Mouse (Mus musculus) stomach, embryonic 14.5 days (tissue): ENCODE data around the gene Cpn1. TPM values are rescaled to one million over a fixed set of nuclear protein-coding genes. Genes with fewer than 3 reads are reported as not detected.

ENCODE experiments used
- ATAC-seq: fragments of 200-750 bp; cut with Nextera tagmentation; 2 replicates; pipeline ENCODE4 v1.8.0; 2017; ENCODE audit warnings: low read depth, moderate TSS enrichment; ENCODE audit not compliant: insufficient number of reproducible peaks, insufficient read depth, low FRiP score
- H3K27ac ChIP-seq: fragments of 300-500 bp; sonication (generic); 2 replicates; pipeline ENCODE4 v1.5.1; 2014; ENCODE audit warnings: mild to moderate bottlenecking, low read length, moderate library complexity, mixed read lengths
- H3K27me3 ChIP-seq: fragments of 300-500 bp; sonication (generic); 2 replicates; pipeline ENCODE4 v1.6.1; 2014; ENCODE audit warnings: low read length, control low read depth, mixed read lengths; ENCODE audit not compliant: control insufficient read depth, insufficient read depth
- H3K36me3 ChIP-seq: fragments of 300-500 bp; sonication (generic); 2 replicates; pipeline ENCODE4 v1.6.1; 2014; ENCODE audit warnings: mild to moderate bottlenecking, control low read depth, low read length, moderate library complexity, mixed read lengths; ENCODE audit not compliant: control insufficient read depth, insufficient read depth
- H3K4me1 ChIP-seq: fragments of 300-500 bp; sonication (generic); 2 replicates; pipeline ENCODE4 v1.6.1; 2014; ENCODE audit warnings: low read length, control low read depth, mixed read lengths; ENCODE audit not compliant: control insufficient read depth, insufficient read depth
- H3K4me2 ChIP-seq: fragments of 300-500 bp; sonication (generic); replicated peaks from 2 replicates; pipeline ENCODE4 v1.6.1; 2014; ENCODE audit warnings: low read depth, low read length, control low read depth
- H3K4me3 ChIP-seq: fragments of 300-500 bp; sonication (generic); 2 replicates; pipeline ENCODE4 v1.5.1; 2014; ENCODE audit warnings: low read depth, low read length, control low read depth
- H3K9ac ChIP-seq: fragments of 300-500 bp; sonication (generic); replicated peaks from 2 replicates; pipeline ENCODE4 v1.6.1; 2014; ENCODE audit warnings: low read depth, mild to moderate bottlenecking, control low read depth, low read length, moderate library complexity, mixed read lengths
- H3K9me3 ChIP-seq: fragments of 300-500 bp; sonication (generic); 2 replicates; pipeline ENCODE4 v1.6.1; 2016; ENCODE audit warnings: low read depth, low read length, control low read depth; ENCODE audit not compliant: control insufficient read depth
- WGBS: fragments of 180-500 bp; shearing (Covaris S2); extraction: QIAGEN DNeasy Blood & Tissue Kit; methylation state at CpG from one replicate; pipeline ENCODE4 v1.1.7; 2014; 5-methylcytosine and 5-hydroxymethylcytosine counted together
- polyA plus RNA-seq: library from polyadenylated mRNA; unstranded; fragments of >200 nt; fragmentation: Nextera tagmentation; extraction: Ambion mirVana; gene quantifications from 2 replicates; pipeline ENCODE4 v1.2.1, GENCODE M21; 2014

Cpn1 gene
- polyA plus RNA-seq, 1 experiment from 2014 or later = 46.3 TPM

- H3K27ac ChIP-seq = no peak overlapping the region
- ATAC-seq = no peak
These were observed 35.1 kb upstream of the Cpn1 start for GRCm38 (mm10) chr19:44021502-44021901.

GRCm38 (mm10) chr19:44019739-44020138 is 33.4 kb upstream of the Cpn1 start:
- Histone ChIP-seq H3K9me3 (no peaks in the 10 kb centered on the region), H3K4me3 (no peak overlapping the region), H3K27me3 (no peaks in the 10 kb centered on the region), H3K4me2 (no peak overlapping the region), H3K9ac (no peak overlapping the region), H3K4me1 (peaks cover 4% of the 10 kb centered on the region; the same call in 1 of the 2 replicates), H3K27ac (no peak overlapping the region), H3K36me3 (no peaks in the 10 kb centered on the region)
- WGBS = 48% methylated on average over 7 of the region's 7 CpGs
- no peak for ATAC-seq

More at GRCm38 (mm10) chr19:44021502-44021901, 35.1 kb upstream of the Cpn1 start:
- no peaks in the 10 kb centered on the region for H3K27me3 ChIP-seq
- no peak overlapping the region for H3K9ac ChIP-seq
- WGBS = 81% methylated on average over 4 of the region's 4 CpGs
- H3K4me2 ChIP-seq = no peak overlapping the region
- peaks cover 4% of the 10 kb centered on the region; the same call in 1 of the 2 replicates for H3K4me1 ChIP-seq
- no peaks in the 10 kb centered on the region for H3K36me3 ChIP-seq
- no peak overlapping the region for H3K4me3 ChIP-seq
- H3K9me3 ChIP-seq = no peaks in the 10 kb centered on the region

GRCm38 (mm10) chr19:44013862-44014261 is 27.5 kb upstream of the Cpn1 start:
- no peaks in the 10 kb centered on the region for H3K27me3 ChIP-seq
- no peak overlapping the region for H3K4me3 ChIP-seq
- WGBS = 63% methylated on average over 6 of the region's 6 CpGs
- peak; percentile 89 for ATAC-seq
- no peak overlapping the region for H3K27ac ChIP-seq
- H3K36me3 ChIP-seq = no peaks in the 10 kb centered on the region
- no peaks in the 10 kb centered on the region for H3K9me3 ChIP-seq
- H3K4me1 ChIP-seq = peaks cover 4% of the 10 kb centered on the region; the same call in 1 of the 2 replicates
- H3K9ac ChIP-seq = no peak overlapping the region
- no peak overlapping the region for H3K4me2 ChIP-seq

GRCm38 (mm10) chr19:44008784-44009183 is 22.4 kb upstream of the Cpn1 start:
- Histone ChIP-seq H3K9ac (no peak overlapping the region), H3K27ac (no peak overlapping the region), H3K9me3 (no peaks in the 10 kb centered on the region), H3K4me1 (no peaks in the 10 kb centered on the region), H3K27me3 (no peaks in the 10 kb centered on the region), H3K4me2 (no peak overlapping the region), H3K36me3 (no peaks in the 10 kb centered on the region), H3K4me3 (no peak overlapping the region)
- WGBS = 26% methylated on average over 15 of the region's 15 CpGs
- no peak for ATAC-seq

GRCm38 (mm10) chr19:44007186-44007585 is 20.8 kb upstream of the Cpn1 start:
- 62% methylated on average over 12 of the region's 12 CpGs for WGBS
- H3K36me3 ChIP-seq = no peaks in the 10 kb centered on the region

DNA sequence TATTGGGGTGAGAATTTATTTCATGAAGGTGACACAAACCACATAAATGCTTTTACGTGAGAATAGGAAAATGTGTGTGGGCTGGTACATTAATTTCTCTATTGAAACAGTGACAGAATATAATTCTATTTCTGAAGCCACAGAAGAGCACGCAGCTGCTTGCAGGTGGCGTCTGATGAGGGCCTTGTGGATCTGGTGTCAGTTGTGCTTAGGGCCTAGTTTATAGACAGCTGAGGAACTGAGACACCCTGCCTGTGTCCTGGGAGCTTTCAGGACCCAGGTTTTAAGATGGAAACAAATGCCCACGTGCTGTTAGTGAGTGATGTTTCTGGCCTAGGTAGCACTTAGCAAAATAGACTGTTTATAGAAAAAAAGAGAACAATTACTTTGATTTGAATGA is 18.7 kb upstream of the Cpn1 start:
- Histone ChIP-seq H3K27me3 (no peaks in the 10 kb centered on the region), H3K4me2 (no peak overlapping the region), H3K9ac (no peak overlapping the region), H3K9me3 (no peaks in the 10 kb centered on the region), H3K27ac (no peak overlapping the region), H3K4me3 (no peak overlapping the region), H3K4me1 (no peaks in the 10 kb centered on the region), H3K36me3 (no peaks in the 10 kb centered on the region)
- 53% methylated on average over 4 of the region's 4 CpGs for WGBS
- no peak for ATAC-seq

More at GRCm38 (mm10) chr19:44007186-44007585, 20.8 kb upstream of the Cpn1 start:
- no peak overlapping the region for H3K4me2 ChIP-seq
- H3K27me3 ChIP-seq = no peaks in the 10 kb centered on the region
- H3K4me3 ChIP-seq = no peak overlapping the region
- no peaks in the 10 kb centered on the region for H3K9me3 ChIP-seq
- H3K4me1 ChIP-seq = no peaks in the 10 kb centered on the region
- no peak for ATAC-seq
- H3K27ac ChIP-seq = no peak overlapping the region
- no peak overlapping the region for H3K9ac ChIP-seq

- Histone ChIP-seq H3K4me1 (no peaks in the 10 kb centered on the region), H3K9ac (no peak overlapping the region), H3K27me3 (no peaks in the 10 kb centered on the region), H3K27ac (no peak overlapping the region), H3K4me2 (no peak overlapping the region), H3K4me3 (no peak overlapping the region), H3K9me3 (no peaks in the 10 kb centered on the region), H3K36me3 (no peaks in the 10 kb centered on the region)
- no peak for ATAC-seq
- 98% methylated on average over 2 of the region's 2 CpGs for WGBS
These were observed 17.9 kb upstream of the Cpn1 start for GRCm38 (mm10) chr19:44004261-44004660.

GRCm38 (mm10) chr19:44000720-44001119 is 14.4 kb upstream of the Cpn1 start:
- no peaks in the 10 kb centered on the region for H3K27me3 ChIP-seq
- no peak for ATAC-seq
- WGBS = 79% methylated on average over 5 of the region's 5 CpGs

DNA sequence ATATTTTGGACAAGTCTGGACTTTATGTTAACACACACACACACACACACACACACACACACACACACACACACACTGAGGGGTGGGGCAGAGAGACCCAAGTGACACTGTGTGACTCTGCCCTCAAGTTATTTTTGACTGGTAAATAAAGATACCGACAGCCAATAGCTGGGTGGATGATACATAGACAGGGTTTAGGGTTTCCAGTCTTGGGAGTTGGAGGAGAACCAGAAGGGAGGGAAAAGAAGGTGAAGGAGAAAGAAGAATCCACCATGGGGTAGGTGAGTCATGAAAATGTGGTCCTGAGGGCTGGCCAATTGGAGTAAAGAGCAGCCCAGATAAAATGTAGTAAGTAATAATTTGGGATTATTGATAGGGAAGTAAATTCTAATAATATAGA is 13.7 kb upstream of the Cpn1 start:
- Histone ChIP-seq H3K9ac (no peak overlapping the region), H3K4me2 (no peak overlapping the region), H3K27ac (no peak overlapping the region), H3K27me3 (no peaks in the 10 kb centered on the region), H3K36me3 (no peaks in the 10 kb centered on the region), H3K4me3 (no peak overlapping the region), H3K4me1 (no peaks in the 10 kb centered on the region), H3K9me3 (no peaks in the 10 kb centered on the region)
- no peak for ATAC-seq
- WGBS = 61% methylated on average over 1 of the region's 1 CpGs

More at GRCm38 (mm10) chr19:44000720-44001119, 14.4 kb upstream of the Cpn1 start:
- H3K4me1 ChIP-seq = no peaks in the 10 kb centered on the region
- no peak overlapping the region for H3K4me3 ChIP-seq
- H3K9me3 ChIP-seq = no peaks in the 10 kb centered on the region
- H3K9ac ChIP-seq = no peak overlapping the region
- no peak overlapping the region for H3K4me2 ChIP-seq
- no peak overlapping the region for H3K27ac ChIP-seq
- no peaks in the 10 kb centered on the region for H3K36me3 ChIP-seq
